Comparison of ENCODE assay signal across 28 mouse cellular contexts in the genomic region with DNA sequence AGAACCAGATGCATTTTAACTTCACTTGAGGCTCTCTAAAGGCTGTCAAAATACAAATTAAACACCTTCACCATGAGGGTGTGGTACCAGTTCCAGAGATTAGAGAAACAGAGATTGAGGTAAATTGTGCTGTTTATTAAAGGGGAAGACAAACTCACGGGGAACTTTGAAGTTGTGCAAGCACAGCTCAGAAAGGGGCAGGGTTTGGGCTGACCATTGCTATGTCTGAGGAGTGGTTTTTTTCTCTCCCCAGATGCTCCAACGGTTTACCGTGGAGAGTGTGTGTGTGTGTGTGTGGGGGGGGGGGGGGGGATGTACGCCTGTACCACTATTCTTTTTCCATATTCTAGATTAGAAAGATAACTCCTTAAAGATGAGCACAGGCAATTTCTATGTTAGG. TPM values are rescaled to one million over a fixed set of nuclear protein-coding genes. Genes with fewer than 3 reads are reported as not detected.
DNase-seq lines count a peak whose midpoint lies in the region; ATAC-seq and TF ChIP-seq lines count a peak whose summit lies in the region.
"Had no signal": no experiment of that assay in that cellular context is flagged by ENCODE, and none has a peak within 500 bp of the region (broad histone marks: within the 10 kb centered on the region; RNA-seq: fewer than 3 reads in every experiment).

No protein-coding gene starts in this region.

- H3K9ac ChIP-seq in heart, embryonic 12.5 days, result no peak overlapping the region
- H3K9ac ChIP-seq in CH12.LX (ENCODE audit: insufficient read depth, low read depth), result 0 out of 2 replicates have a peak overlapping the region, but pooled peaks have one; percentile 41
- H3K9ac ChIP-seq in stomach, postnatal 0 days (ENCODE audit: low read length), result no peak overlapping the region
- H3K9ac ChIP-seq: embryonic facial prominence, embryonic 13.5 days; embryonic facial prominence, embryonic 15.5 days; forebrain, embryonic 13.5 days had no signal

- no peak for ATAC-seq in heart, embryonic 12.5 days (ENCODE audit: insufficient number of reproducible peaks, low FRiP score)
- ATAC-seq in granulocyte monocyte progenitor cell, adult 5-6 weeks (replicated peaks; ENCODE audit: poor library complexity, severe bottlenecking), result peak; percentile 89
- peak; percentile 85 for ATAC-seq in megakaryocyte progenitor cell, adult 5-6 weeks (replicated peaks; ENCODE audit: poor library complexity)
- no peak for ATAC-seq in stomach, postnatal 0 days (ENCODE audit: low FRiP score, low TSS enrichment)
- ATAC-seq: CD4-positive, CD25-positive, alpha-beta regulatory T cell, adult 4 months; forebrain, embryonic 13.5 days; forebrain, embryonic 16.5 days had no signal

- in situ Hi-C loops in CH12.LX (cut with MboI; ENCODE audit: low pct_ligation_motif_present, low pct_unique_long_range_greater_than_20kb, low sequenced_read_pairs), result no loop called here

- no peak for TF ChIP-seq RAD21 in CH12.LX (IDR thresholded peaks at IDR 0.05; ENCODE audit: low read depth, low read length)

- H3K4me2 ChIP-seq in heart, embryonic 12.5 days, result no peak overlapping the region
- H3K4me2 ChIP-seq in CH12.LX (ENCODE audit: insufficient read depth, low read depth, poor library complexity, severe bottlenecking), result peak overlapping the region; percentile 99
- no peak overlapping the region for H3K4me2 ChIP-seq in stomach, postnatal 0 days (replicated peaks; ENCODE audit: low read depth)
- H3K4me2 ChIP-seq: embryonic facial prominence, embryonic 13.5 days; embryonic facial prominence, embryonic 15.5 days had no signal

- TF ChIP-seq POLR2A in CH12.LX (IDR thresholded peaks at IDR 0.05; ENCODE audit: low read depth, low read length), result no peak

- no peaks in the 10 kb centered on the region for H3K9me3 ChIP-seq in heart, embryonic 12.5 days (replicated peaks)
- H3K9me3 ChIP-seq in CH12.LX (replicated peaks; ENCODE audit: low read length), result peaks cover 5% of the 10 kb centered on the region
- no peaks in the 10 kb centered on the region for H3K9me3 ChIP-seq in stomach, postnatal 0 days (ENCODE audit: control insufficient read depth, low read length)
- H3K9me3 ChIP-seq: embryonic facial prominence, embryonic 13.5 days; embryonic facial prominence, embryonic 15.5 days; forebrain, embryonic 13.5 days had no signal

- dilution Hi-C loops in CH12.LX (cut with MboI; ENCODE audit: extremely low pct_ligation_motif_present, extremely low pct_unique_long_range_greater_than_20kb, low sequenced_read_pairs), result no loop called here

- H3K27me3 ChIP-seq in heart, embryonic 12.5 days (replicated peaks), result peaks cover 4% of the 10 kb centered on the region; the same call in 1 of the 2 replicates
- no peaks in the 10 kb centered on the region for H3K27me3 ChIP-seq in CH12.LX (replicated peaks)
- H3K27me3 ChIP-seq in stomach, postnatal 0 days (ENCODE audit: control insufficient read depth, insufficient read depth, low read length), result no peaks in the 10 kb centered on the region
- H3K27me3 ChIP-seq: embryonic facial prominence, embryonic 13.5 days; forebrain, embryonic 13.5 days had no signal

- no peak overlapping the region for H3K4me3 ChIP-seq in heart, embryonic 12.5 days
- no peak overlapping the region for H3K4me3 ChIP-seq in CH12.LX (replicated peaks in 1 of 3; ENCODE audit: low read depth in 2 of 3, low read length in 2 of 3, poor library complexity in 1 of 3)
- no peak overlapping the region for H3K4me3 ChIP-seq in stomach, postnatal 0 days (ENCODE audit: low read depth, low read length)
- H3K4me3 ChIP-seq: embryonic facial prominence, embryonic 13.5 days; embryonic facial prominence, embryonic 15.5 days; erythroblast, embryonic 14.5 days; forebrain, embryonic 13.5 days had no signal

- no peaks in the 10 kb centered on the region for H3K36me3 ChIP-seq in heart, embryonic 12.5 days
- H3K36me3 ChIP-seq in CH12.LX (replicated peaks in 1 of 2; ENCODE audit: control insufficient read depth in 1 of 2, insufficient read depth in 1 of 2, low read length in 1 of 2), result peaks cover 0 to 9% of the 10 kb centered on the region in 2 experiments
- H3K36me3 ChIP-seq in stomach, postnatal 0 days (ENCODE audit: control insufficient read depth, insufficient read depth, low read length), result no peaks in the 10 kb centered on the region
- H3K36me3 ChIP-seq: embryonic facial prominence, embryonic 13.5 days; embryonic facial prominence, embryonic 15.5 days had no signal

- H3K27ac ChIP-seq in heart, embryonic 12.5 days (ENCODE audit: poor library complexity, severe bottlenecking), result no peak overlapping the region
- H3K27ac ChIP-seq in CH12.LX (ENCODE audit: insufficient read depth, low read depth), result no peak overlapping the region; the same call in 1 of the 2 replicates
- H3K27ac ChIP-seq in stomach, postnatal 0 days (replicated peaks), result no peak overlapping the region
- H3K27ac ChIP-seq: embryonic facial prominence, embryonic 13.5 days; embryonic facial prominence, embryonic 15.5 days; forebrain, embryonic 13.5 days had no signal

- no peak for TF ChIP-seq EP300 in CH12.LX (IDR thresholded peaks at IDR 0.05; ENCODE audit: low read length)
- TF ChIP-seq EP300 in stomach, postnatal 0 days (optimal IDR thresholded peaks at IDR 0.05), result no peak

- DNase-seq in heart, adult 11 months, result peak; percentile 28
- no peak for DNase-seq in CH12.LX (ENCODE audit: extremely low read depth)
- DNase-seq in stomach, postnatal 0 days (ENCODE audit: low spot score), result no peak
- DNase-seq in ovary, postnatal 36 days (ENCODE audit: low spot score), result no peak
- no peak for DNase-seq in cerebellum, postnatal 14 days
- DNase-seq: adrenal gland, adult 2 months; adrenal gland, postnatal 10 days; adrenal gland, postnatal 25 days; B cell, adult 2 months; cerebellum, adult 11 months; cerebellum, adult 18-20 months; cerebellum, adult 8-10 months; cerebellum, adult 9-11 months; cerebellum, postnatal 25 days; embryo, embryonic 11 days had no signal

- TF ChIP-seq CTCF in CH12.LX (conservative IDR thresholded peaks at IDR 0.05 in 1 of 2, IDR thresholded peaks at IDR 0.05 in 1 of 2; ENCODE audit: low read depth in 2 of 2, low read length in 2 of 2), result no peak
- TF ChIP-seq CTCF in stomach, postnatal 0 days (IDR thresholded peaks at IDR 0.05; ENCODE audit: low read depth), result no peak

- WGBS in heart, embryonic 12.5 days, result 58% methylated on average over 4 of the region's 4 CpGs
- WGBS in stomach, postnatal 0 days, result 38% methylated on average over 3 of the region's 4 CpGs

- H3K4me1 ChIP-seq in heart, embryonic 12.5 days (replicated peaks), result peaks cover 1% of the 10 kb centered on the region
- peaks cover 29 to 80% of the 10 kb centered on the region in 2 experiments for H3K4me1 ChIP-seq in CH12.LX (ENCODE audit: control insufficient read depth in 1 of 2, insufficient read depth in 2 of 2)
- H3K4me1 ChIP-seq in stomach, postnatal 0 days (replicated peaks; ENCODE audit: control insufficient read depth, insufficient read depth), result peaks cover 2% of the 10 kb centered on the region

- peaks cover 21% of the 10 kb centered on the region for H3K79me2 ChIP-seq in CH12.LX (replicated peaks; ENCODE audit: control insufficient read depth, extremely low read depth, insufficient read depth, poor library complexity, severe bottlenecking)

TF ChIP-seq in CH12.LX, 34 proteins besides CTCF, POLR2A, EP300 and RAD21:
- no peak for TF ChIP-seq BHLHE40 (IDR thresholded peaks at IDR 0.05; ENCODE audit: low read depth, low read length)
- TF ChIP-seq JUN (IDR thresholded peaks at IDR 0.05; ENCODE audit: insufficient read depth, low read depth, low read length), result no peak
- no peak for TF ChIP-seq POLR2AphosphoS2 (IDR thresholded peaks at IDR 0.05; ENCODE audit: low read depth, low read length)
- no peak for TF ChIP-seq GABPA (IDR thresholded peaks at IDR 0.05; ENCODE audit: insufficient replicate concordance, low read depth, low read length)
- no peak for TF ChIP-seq MAZ (IDR thresholded peaks at IDR 0.05; ENCODE audit: low read depth, low read length)
- no peak for TF ChIP-seq PAX5 (IDR thresholded peaks at IDR 0.05; ENCODE audit: low read length)
- no peak for TF ChIP-seq CHD2 (IDR thresholded peaks at IDR 0.05; ENCODE audit: low read length)
- no peak for TF ChIP-seq HCFC1 (IDR thresholded peaks at IDR 0.05; ENCODE audit: low read depth, low read length)
- no peak for TF ChIP-seq MXI1 (IDR thresholded peaks at IDR 0.05; ENCODE audit: low read depth, low read length)
- TF ChIP-seq ZNF384 (IDR thresholded peaks at IDR 0.05; ENCODE audit: low read depth, low read length), result no peak

RNA-seq across cellular contexts. Expression of gene Ifnk, which starts 31.7 kb away (rescaled TPM):
- polyA plus RNA-seq in heart, embryonic 12.5 days (2016; fragmentation: Nextera tagmentation; extraction: Ambion mirVana), result not detected in 2 replicates
- total RNA-seq in CH12.LX (2012; rRNA removed), result not detected in 2 replicates
- not detected in 2 replicates for total RNA-seq in CH12.LX (2014; rRNA removed)
- polyA plus RNA-seq in CH12.LX (2012; ENCODE audit: insufficient read length, low read depth), result not detected in 2 replicates
- not detected in 2 replicates for total RNA-seq in granulocyte monocyte progenitor cell, adult 5-6 weeks (2014; fragmentation: Nextera tagmentation)
- not detected in 2 replicates for total RNA-seq in granulocyte monocyte progenitor cell, adult 5-6 weeks (2017)
- total RNA-seq in megakaryocyte progenitor cell, adult 5-6 weeks (2015), result not detected in 2 replicates
- not detected in 2 replicates for total RNA-seq in megakaryocyte progenitor cell, adult 5-6 weeks (2017)
- 0.16 TPM in 1 of 2 replicates, not detected in the other for polyA plus RNA-seq in stomach, postnatal 0 days (2015; fragmentation: Nextera tagmentation; extraction: Ambion mirVana)
- total RNA-seq: adrenal gland, adult 2 months; adrenal gland, postnatal 10 days; adrenal gland, postnatal 25 days; adrenal gland, postnatal 4 days; ES-E14; MEL had no signal
- polyA plus RNA-seq: adrenal gland, adult 2 months; brain, embryonic 14.5 days; embryonic facial prominence, embryonic 15.5 days; erythroblast, embryonic 14.5 days; forebrain, embryonic 13.5 days had no signal

RNA-seq across cellular contexts. Expression of gene Mob3b, which starts 37.1 kb away (rescaled TPM):
- polyA plus RNA-seq in heart, embryonic 12.5 days (2016; fragmentation: Nextera tagmentation; extraction: Ambion mirVana), result 3.5 and 3.6 TPM in 2 replicates
- total RNA-seq in CH12.LX (2012; rRNA removed), result 9.4 and 11.7 TPM in 2 replicates
- total RNA-seq in CH12.LX (2014; rRNA removed), result 3.2 and 3.5 TPM in 2 replicates
- 11.0 and 12.3 TPM in 2 replicates for polyA plus RNA-seq in CH12.LX (2012; ENCODE audit: insufficient read length, low read depth)
- 1.4 and 7.8 TPM in 2 replicates for total RNA-seq in granulocyte monocyte progenitor cell, adult 5-6 weeks (2014; fragmentation: Nextera tagmentation)
- 0.77 and 2.2 TPM in 2 replicates for total RNA-seq in granulocyte monocyte progenitor cell, adult 5-6 weeks (2017)
- 5.4 and 6.2 TPM in 2 replicates for total RNA-seq in megakaryocyte progenitor cell, adult 5-6 weeks (2015)
- total RNA-seq in megakaryocyte progenitor cell, adult 5-6 weeks (2017), result 2.5 and 3.2 TPM in 2 replicates
- polyA plus RNA-seq in stomach, postnatal 0 days (2015; fragmentation: Nextera tagmentation; extraction: Ambion mirVana), result 15.0 and 16.9 TPM in 2 replicates
- polyA plus RNA-seq: erythroblast, embryonic 14.5 days had no signal

Comparison
In these comparisons a context has a peak if more than half of its experiments do, and no peak if none do; other contexts are left out.
1. ATAC-seq: peak in granulocyte monocyte progenitor cell, adult 5-6 weeks (single experiment) and megakaryocyte progenitor cell, adult 5-6 weeks (single experiment); none in heart, embryonic 12.5 days (single experiment) and stomach, postnatal 0 days (single experiment).